In genomic region chr14:7809043-7809955, GRCm38 (mm10) we compare ENCODE assay signal across 11 mouse cellular contexts. TPM values are rescaled to one million over a fixed set of nuclear protein-coding genes. Genes with fewer than 3 reads are reported as not detected.
A peak's percentile ranks its signal among the peaks of the same experiment; 100 is the strongest.
DNase-seq lines count a peak whose midpoint lies in the region; ATAC-seq and TF ChIP-seq lines count a peak whose summit lies in the region.
"Had no signal": no experiment of that assay in that cellular context is flagged by ENCODE, and none has a peak within 500 bp of the region (broad histone marks: within the 10 kb centered on the region; RNA-seq: fewer than 3 reads in every experiment).

No protein-coding gene starts in this region.

- H3K9ac ChIP-seq in kidney, embryonic 16.5 days (replicated peaks; ENCODE audit: low read length) = no peak overlapping the region
- 0 out of 2 replicates have a peak overlapping the region, but pooled peaks have one; percentile 27 for H3K9ac ChIP-seq in ES-Bruce4 (ENCODE audit: low read depth, poor library complexity, severe bottlenecking)
- H3K9ac ChIP-seq in intestine, embryonic 15.5 days = no peak overlapping the region
- H3K9ac ChIP-seq: hindbrain, embryonic 13.5 days had no signal

- TF ChIP-seq EP300 in ES-Bruce4 (IDR thresholded peaks at IDR 0.05; ENCODE audit: insufficient read depth, low read depth, low read length) = peak; percentile 78

- H3K4me1 ChIP-seq in kidney, embryonic 16.5 days (ENCODE audit: insufficient read depth, low read length) = no peaks in the 10 kb centered on the region
- peaks cover 7% of the 10 kb centered on the region for H3K4me1 ChIP-seq in ES-Bruce4 (ENCODE audit: control insufficient read depth, insufficient read depth, low read length)
- peaks cover 16% of the 10 kb centered on the region for H3K4me1 ChIP-seq in brown adipose tissue, adult 24 weeks (ENCODE audit: control insufficient read depth, insufficient read depth, insufficient read length, low read length)
- peaks cover 3% of the 10 kb centered on the region for H3K4me1 ChIP-seq in intestine, embryonic 15.5 days (replicated peaks)
- H3K4me1 ChIP-seq: hindbrain, embryonic 13.5 days had no signal

- H3K9me3 ChIP-seq in kidney, embryonic 16.5 days (ENCODE audit: low read length) = no peaks in the 10 kb centered on the region
- H3K9me3 ChIP-seq in ES-Bruce4 (replicated peaks; ENCODE audit: control insufficient read depth, insufficient read depth, low read length, poor library complexity, severe bottlenecking) = 0 out of 2 replicates have a peak, but pooled peaks cover 6% of the 10 kb centered on the region
- no peaks in the 10 kb centered on the region for H3K9me3 ChIP-seq in intestine, embryonic 15.5 days
- H3K9me3 ChIP-seq: hindbrain, embryonic 13.5 days had no signal

- WGBS in kidney, embryonic 16.5 days = 76% methylated on average over 12 of the region's 12 CpGs
- WGBS in intestine, embryonic 15.5 days = 64% methylated on average over 12 of the region's 12 CpGs

- TF ChIP-seq CTCF in ES-Bruce4 (IDR thresholded peaks at IDR 0.05; ENCODE audit: low read depth, low read length) = no peak

- H3K4me2 ChIP-seq in kidney, embryonic 16.5 days (replicated peaks; ENCODE audit: low read depth, low read length) = no peak overlapping the region
- no peak overlapping the region for H3K4me2 ChIP-seq in intestine, embryonic 15.5 days (replicated peaks)
- H3K4me2 ChIP-seq: hindbrain, embryonic 13.5 days had no signal

- no peak for DNase-seq in kidney, postnatal 10 days
- DNase-seq in B cell, adult 2 months = no peak
- no peak for DNase-seq in right cerebral cortex, postnatal 14 days
- no peak for DNase-seq in thymus, postnatal 36 days
- DNase-seq: adrenal gland, adult 8-10 months; kidney, postnatal 4 days had no signal

- no peak overlapping the region for H3K27ac ChIP-seq in kidney, embryonic 16.5 days (ENCODE audit: low read length)
- H3K27ac ChIP-seq in ES-Bruce4 (ENCODE audit: insufficient read depth, low read length) = peak overlapping the region; percentile 94
- peak overlapping the region; percentile 52 for H3K27ac ChIP-seq in brown adipose tissue, adult 24 weeks (replicated peaks; ENCODE audit: low read depth, low read length)
- H3K27ac ChIP-seq in intestine, embryonic 15.5 days = no peak overlapping the region; the same call in 1 of the 2 replicates
- H3K27ac ChIP-seq: hindbrain, embryonic 13.5 days had no signal

- ATAC-seq in kidney, embryonic 16.5 days (ENCODE audit: low FRiP score, low TSS enrichment) = 0 out of 2 replicates have a peak, but pooled peaks have one; percentile 31
- ATAC-seq in intestine, embryonic 15.5 days = peak; percentile 67

- H3K4me3 ChIP-seq in kidney, embryonic 16.5 days (ENCODE audit: low read length) = no peak overlapping the region
- H3K4me3 ChIP-seq in ES-Bruce4 (ENCODE audit: low read depth, low read length) = no peak overlapping the region
- H3K4me3 ChIP-seq in brown adipose tissue, adult 24 weeks (ENCODE audit: insufficient read depth, low read depth, low read length) = no peak overlapping the region
- H3K4me3 ChIP-seq in intestine, embryonic 15.5 days (replicated peaks) = no peak overlapping the region
- H3K4me3 ChIP-seq: hindbrain, embryonic 13.5 days had no signal

- no peaks in the 10 kb centered on the region for H3K36me3 ChIP-seq in kidney, embryonic 16.5 days (ENCODE audit: insufficient read depth, low read length)
- no peaks in the 10 kb centered on the region for H3K36me3 ChIP-seq in ES-Bruce4 (ENCODE audit: control insufficient read depth, insufficient read depth, low read length, poor library complexity, severe bottlenecking)
- no peaks in the 10 kb centered on the region for H3K36me3 ChIP-seq in intestine, embryonic 15.5 days
- H3K36me3 ChIP-seq: hindbrain, embryonic 13.5 days had no signal

- no peaks in the 10 kb centered on the region for H3K27me3 ChIP-seq in kidney, embryonic 16.5 days (ENCODE audit: insufficient read depth, low read length)
- no peaks in the 10 kb centered on the region for H3K27me3 ChIP-seq in ES-Bruce4 (ENCODE audit: control insufficient read depth, insufficient read depth, low read length, poor library complexity, severe bottlenecking)
- H3K27me3 ChIP-seq in intestine, embryonic 15.5 days (replicated peaks) = no peaks in the 10 kb centered on the region
- H3K27me3 ChIP-seq: hindbrain, embryonic 13.5 days had no signal

- TF ChIP-seq POLR2A in ES-Bruce4 (IDR thresholded peaks at IDR 0.05; ENCODE audit: insufficient read depth, low read length) = no peak

RNA-seq across cellular contexts. Expression of gene Flnb, which starts 8.5 kb away (rescaled TPM):
- 21.2 and 23.4 TPM in 2 replicates for polyA plus RNA-seq in kidney, embryonic 16.5 days (2015; fragmentation: Nextera tagmentation; extraction: Ambion mirVana)
- 326 and 328 TPM in 2 replicates for polyA plus RNA-seq in ES-Bruce4 (2011; ENCODE audit: insufficient read depth, insufficient read length, low read depth, missing spikeins)
- polyA plus RNA-seq in brown adipose tissue, adult 24 weeks (2012; ENCODE audit: insufficient read depth, insufficient read length, missing spikeins) = 7.8 and 14.1 TPM in 2 replicates
- 17.4 and 18.4 TPM in 2 replicates for polyA plus RNA-seq in intestine, embryonic 15.5 days (2015; fragmentation: Nextera tagmentation; extraction: Ambion mirVana)

RNA-seq across cellular contexts. Expression of gene Gm26661, which starts 17.9 kb away (rescaled TPM):
- polyA plus RNA-seq in kidney, embryonic 16.5 days (2015; fragmentation: Nextera tagmentation; extraction: Ambion mirVana) = not detected in 2 replicates
- not detected in 2 replicates for polyA plus RNA-seq in ES-Bruce4 (2011; ENCODE audit: insufficient read depth, insufficient read length, low read depth, missing spikeins)
- not detected in 2 replicates for polyA plus RNA-seq in brown adipose tissue, adult 24 weeks (2012; ENCODE audit: insufficient read depth, insufficient read length, missing spikeins)
- not detected in 2 replicates for polyA plus RNA-seq in intestine, embryonic 15.5 days (2015; fragmentation: Nextera tagmentation; extraction: Ambion mirVana)
- polyA plus RNA-seq: hindbrain, embryonic 13.5 days had no signal

Comparison
In these comparisons a context has a peak if more than half of its experiments do, and no peak if none do; other contexts are left out.
1. H3K27ac ChIP-seq: peak in ES-Bruce4 (single experiment) and brown adipose tissue, adult 24 weeks (single experiment); none in kidney, embryonic 16.5 days (single experiment) and intestine, embryonic 15.5 days (single experiment).
2. RNA of gene Flnb, which starts 8.5 kb away (polyA plus RNA-seq): 326 to 328 TPM in ES-Bruce4; 21.2 to 23.4 TPM in kidney, embryonic 16.5 days, 17.4 to 18.4 TPM in intestine, embryonic 15.5 days and 7.8 to 14.1 TPM in brown adipose tissue, adult 24 weeks; every median in the first group is over 10 times any median in the second.